Mouse (Mus musculus): Measurements from ENCODE around the gene Naaladl2. TPM values are rescaled to one million over a fixed set of nuclear protein-coding genes. Genes with fewer than 3 reads are reported as not detected.
"Not testable (repeated sequence)": the region's sequence is repeated elsewhere in the genome, so short reads cannot be mapped to it uniquely, and the experiment has no call there.

The Naaladl2 gene
- polyA plus RNA-seq, 1 experiment from 2014 or later, result 2.0 TPM

DNA sequence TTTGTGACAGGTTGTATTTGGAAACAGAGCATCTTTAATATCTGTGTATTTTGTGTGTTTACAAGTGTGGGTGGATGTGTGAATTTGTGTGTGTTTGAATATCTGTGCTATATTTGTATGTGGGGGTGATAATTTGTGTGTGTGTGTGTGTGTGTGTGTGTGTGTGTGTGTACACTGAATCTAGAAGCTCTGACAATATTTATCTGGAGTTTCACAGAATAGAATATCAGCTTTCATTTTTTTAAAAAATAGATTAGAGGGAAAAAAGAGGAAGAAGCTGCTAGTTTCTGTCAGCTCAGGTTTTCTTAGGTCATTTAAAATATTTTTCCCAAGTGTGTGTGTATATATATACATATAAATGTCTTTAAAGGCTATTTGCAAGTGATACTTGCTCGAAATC is 68.3 kb downstream of the Naaladl2 start:
- WGBS, result 84% methylated on average over 1 of the region's 1 CpGs
- Histone ChIP-seq H3K4me2 (replicated peaks) (no peak overlapping the region), H3K4me1 (no peaks in the 10 kb centered on the region), H3K27me3 (no peaks in the 10 kb centered on the region), H3K9me3 (no peaks in the 10 kb centered on the region), H3K36me3 (no peaks in the 10 kb centered on the region), H3K27ac (no peak overlapping the region), H3K4me3 (no peak overlapping the region), H3K9ac (no peak overlapping the region)
- no peak for ATAC-seq (ENCODE audit: low FRiP score, low read depth)

DNA sequence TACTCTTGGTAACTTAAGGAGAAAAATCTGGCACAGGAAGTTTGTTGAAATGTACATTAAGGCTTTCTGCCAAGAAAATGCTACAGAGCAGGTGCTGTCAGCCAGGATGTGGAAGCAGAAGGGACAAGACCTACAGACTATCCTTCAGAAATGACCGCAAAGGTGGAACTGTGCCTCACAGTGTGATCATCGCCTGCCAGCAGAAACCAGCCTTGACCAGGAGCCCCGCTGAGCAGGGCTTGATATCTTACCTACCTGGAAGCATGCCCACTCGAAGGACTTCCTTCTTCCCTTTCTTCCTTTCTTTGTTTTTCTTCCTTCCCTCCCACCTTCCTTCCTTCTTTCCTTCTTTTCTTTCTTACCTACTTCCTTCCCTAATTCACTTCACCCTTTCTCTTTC is 69.8 kb downstream of the Naaladl2 start:
- Histone ChIP-seq H3K4me3 (no peak overlapping the region), H3K4me2 (replicated peaks) (no peak overlapping the region), H3K4me1 (no peaks in the 10 kb centered on the region), H3K27me3 (no peaks in the 10 kb centered on the region), H3K9ac (no peak overlapping the region), H3K36me3 (no peaks in the 10 kb centered on the region), H3K9me3 (no peaks in the 10 kb centered on the region), H3K27ac (no peak overlapping the region)
- WGBS, result 70% methylated on average over 4 of the region's 4 CpGs
- ATAC-seq (ENCODE audit: low FRiP score, low read depth), result no peak

DNA sequence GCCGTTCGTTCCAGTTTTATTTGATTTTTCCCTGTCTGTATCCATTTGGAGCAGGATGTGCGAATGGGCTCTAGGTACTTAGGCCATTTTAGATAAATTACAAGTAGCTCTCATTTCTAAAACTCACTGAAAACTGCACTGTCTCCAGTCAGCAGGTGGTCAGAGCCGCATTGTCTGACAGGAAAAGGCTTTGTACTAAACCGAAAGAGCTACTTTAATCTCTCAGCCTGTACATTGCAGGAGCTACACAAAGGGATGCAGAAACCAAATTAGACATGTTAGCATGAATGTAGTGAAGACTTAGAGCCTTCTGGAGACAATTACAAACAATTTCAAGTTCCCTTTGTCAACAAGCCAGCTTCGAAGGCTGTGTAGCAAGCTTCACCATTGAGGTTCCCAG is 70.2 kb downstream of the Naaladl2 start:
- Histone ChIP-seq H3K4me3 (no peak overlapping the region), H3K36me3 (no peaks in the 10 kb centered on the region), H3K9ac (no peak overlapping the region), H3K27ac (no peak overlapping the region), H3K27me3 (no peaks in the 10 kb centered on the region), H3K9me3 (no peaks in the 10 kb centered on the region), H3K4me1 (no peaks in the 10 kb centered on the region), H3K4me2 (replicated peaks) (no peak overlapping the region)
- WGBS, result 42% methylated on average over 6 of the region's 6 CpGs
- no peak for ATAC-seq (ENCODE audit: low FRiP score, low read depth)

DNA sequence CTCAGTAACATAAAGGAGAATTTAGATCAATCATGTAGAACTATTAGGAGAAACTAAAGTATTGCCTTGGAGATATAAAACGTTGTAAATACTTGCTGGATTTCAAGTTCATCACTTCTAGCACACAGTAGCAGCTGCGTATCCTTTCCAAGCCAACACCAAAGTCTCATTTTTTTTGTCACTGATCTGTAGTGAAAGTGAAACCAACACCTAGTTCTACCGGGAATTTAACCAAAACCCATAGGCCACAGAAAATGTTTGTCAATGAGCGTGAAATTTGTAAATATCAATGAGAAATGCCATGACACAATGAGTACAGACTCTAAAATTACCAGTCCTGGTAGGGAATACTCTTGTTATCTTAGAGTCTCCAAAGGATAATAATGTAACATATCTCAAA is 80.8 kb downstream of the Naaladl2 start:
- no peak overlapping the region for H3K9ac ChIP-seq
- H3K4me2 ChIP-seq (replicated peaks), result no peak overlapping the region
- H3K9me3 ChIP-seq, result no peaks in the 10 kb centered on the region
- no peaks in the 10 kb centered on the region for H3K4me1 ChIP-seq
- no peaks in the 10 kb centered on the region for H3K36me3 ChIP-seq
- H3K27me3 ChIP-seq, result no peaks in the 10 kb centered on the region
- no peak overlapping the region for H3K27ac ChIP-seq
- ATAC-seq (ENCODE audit: low FRiP score, low read depth), result no peak
- no peak overlapping the region for H3K4me3 ChIP-seq
- 81% methylated on average over 4 of the region's 4 CpGs for WGBS

DNA sequence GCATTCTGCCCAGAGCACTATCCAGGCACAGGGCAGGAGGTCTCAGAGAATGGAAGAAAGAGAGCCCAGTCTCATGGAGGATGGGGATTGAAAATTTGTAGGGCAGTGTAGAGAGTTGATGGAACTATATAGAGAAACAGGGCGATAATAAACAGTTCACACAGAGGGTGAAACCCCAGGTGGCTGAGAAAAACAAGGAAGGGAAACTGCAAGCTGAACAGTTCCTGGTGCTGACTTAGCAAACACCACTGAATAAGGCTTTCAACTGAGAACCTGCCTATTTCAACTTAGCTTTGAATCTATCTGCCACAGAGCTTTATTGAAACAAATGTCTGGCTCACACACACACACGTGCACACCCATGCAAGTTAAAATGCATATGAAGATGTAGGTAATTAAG is 91.1 kb downstream of the Naaladl2 start:
- Histone ChIP-seq H3K9me3 (no peaks in the 10 kb centered on the region), H3K27me3 (no peaks in the 10 kb centered on the region), H3K36me3 (no peaks in the 10 kb centered on the region), H3K27ac (no peak overlapping the region), H3K4me3 (no peak overlapping the region), H3K4me1 (no peaks in the 10 kb centered on the region), H3K9ac (no peak overlapping the region), H3K4me2 (replicated peaks) (no peak overlapping the region)
- no peak for ATAC-seq (ENCODE audit: low FRiP score, low read depth)
- 28% methylated on average over 2 of the region's 2 CpGs for WGBS

DNA sequence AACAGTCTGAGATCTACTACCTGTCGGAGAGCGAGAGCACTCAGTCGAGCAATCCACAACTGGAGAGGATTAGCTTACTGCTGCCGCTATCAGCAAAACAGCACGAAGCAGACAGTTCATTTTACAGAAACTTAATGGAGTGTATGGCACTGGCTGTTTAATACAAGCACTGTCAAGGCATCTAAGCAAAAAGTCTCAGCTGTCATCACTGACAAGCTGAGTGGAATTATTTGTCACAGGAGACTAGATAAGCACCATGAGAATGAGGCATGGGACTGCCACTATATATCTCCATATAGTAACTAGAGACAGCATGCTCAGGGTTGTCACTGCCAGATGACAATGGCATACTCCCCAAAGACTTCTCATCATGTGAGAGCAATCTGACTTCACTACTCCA is 124.1 kb downstream of the Naaladl2 start:
- no peaks in the 10 kb centered on the region for H3K9me3 ChIP-seq
- 74% methylated on average over 5 of the region's 5 CpGs for WGBS
- no peak overlapping the region for H3K4me2 ChIP-seq (replicated peaks)
- H3K27ac ChIP-seq, result no peak overlapping the region
- H3K4me3 ChIP-seq, result no peak overlapping the region
- H3K27me3 ChIP-seq, result no peaks in the 10 kb centered on the region
- no peaks in the 10 kb centered on the region for H3K36me3 ChIP-seq
- ATAC-seq (ENCODE audit: low FRiP score, low read depth), result no peak
- H3K4me1 ChIP-seq, result no peaks in the 10 kb centered on the region
- no peak overlapping the region for H3K9ac ChIP-seq

DNA sequence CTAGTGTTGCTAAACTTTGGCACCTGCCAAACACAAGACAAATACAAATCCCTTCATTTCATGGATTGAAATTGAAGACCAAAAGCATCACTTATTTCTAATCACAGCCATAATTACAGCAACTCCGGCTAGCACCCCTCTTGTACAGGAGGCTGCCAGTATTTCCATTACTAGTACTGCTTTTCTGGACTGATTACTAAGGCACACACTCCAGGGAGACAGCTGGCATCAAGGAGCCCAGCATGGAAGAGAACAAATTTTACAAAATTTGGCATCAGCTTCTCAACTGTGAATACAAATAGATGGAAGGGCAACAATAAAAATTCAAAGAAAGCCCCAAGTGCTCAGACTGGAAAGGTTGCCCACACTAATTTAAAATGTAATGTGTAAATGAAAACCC is 133.3 kb downstream of the Naaladl2 start:
- Histone ChIP-seq H3K9ac (no peak overlapping the region), H3K27me3 (no peaks in the 10 kb centered on the region), H3K9me3 (no peaks in the 10 kb centered on the region), H3K27ac (no peak overlapping the region), H3K36me3 (no peaks in the 10 kb centered on the region), H3K4me2 (replicated peaks) (no peak overlapping the region), H3K4me3 (no peak overlapping the region), H3K4me1 (no peaks in the 10 kb centered on the region)
- WGBS, result 82% methylated on average over 1 of the region's 1 CpGs
- ATAC-seq (ENCODE audit: low FRiP score, low read depth), result no peak

DNA sequence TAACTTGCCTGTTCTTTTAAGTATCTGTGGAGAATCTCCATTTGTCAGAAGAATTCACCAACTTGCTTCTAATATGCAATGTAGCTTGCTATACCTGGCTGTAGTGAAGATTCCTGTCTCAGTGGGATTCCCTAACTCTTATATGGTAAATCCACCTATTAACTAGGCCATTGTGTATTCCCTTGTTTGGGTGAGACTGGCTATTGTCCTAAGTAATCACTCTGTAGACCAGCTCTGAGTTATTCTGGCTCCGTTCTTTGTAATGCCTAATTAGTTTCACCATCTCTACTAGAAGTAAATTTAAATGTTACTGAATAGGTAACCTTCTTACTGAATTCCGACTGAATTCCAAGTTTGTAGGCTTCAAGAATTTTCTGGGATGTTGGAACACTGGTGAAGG is 137.3 kb downstream of the Naaladl2 start:
- H3K4me2 ChIP-seq (replicated peaks); H3K4me1 ChIP-seq; H3K9ac ChIP-seq; H3K27me3 ChIP-seq; H3K9me3 ChIP-seq; H3K27ac ChIP-seq; H3K4me3 ChIP-seq; ATAC-seq (ENCODE audit: low FRiP score, low read depth); H3K36me3 ChIP-seq: not testable (repeated sequence)
- 60% methylated on average over 2 of the region's 2 CpGs for WGBS

DNA sequence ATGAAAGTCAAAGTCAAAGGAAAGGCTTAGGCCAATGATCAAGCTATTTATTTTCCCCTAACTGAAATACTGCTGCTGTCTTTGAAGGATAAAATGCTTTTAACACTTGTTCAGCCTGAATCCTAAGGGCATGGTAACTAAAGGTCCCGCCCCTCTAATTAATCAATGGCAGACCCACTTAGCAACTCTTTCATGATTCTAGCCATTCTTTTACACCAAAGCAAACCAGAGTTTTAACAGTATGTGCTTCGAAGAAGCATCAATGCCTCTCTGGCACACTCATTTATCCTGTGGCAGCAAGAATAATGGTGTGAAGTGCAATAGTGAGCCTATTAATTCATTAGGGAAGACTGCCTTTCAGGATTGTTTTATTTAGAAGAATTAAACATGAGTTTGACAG is 151.5 kb downstream of the Naaladl2 start:
- Histone ChIP-seq H3K4me1 (no peaks in the 10 kb centered on the region), H3K27me3 (no peaks in the 10 kb centered on the region), H3K4me3 (no peak overlapping the region), H3K4me2 (replicated peaks) (no peak overlapping the region), H3K9me3 (no peaks in the 10 kb centered on the region), H3K9ac (no peak overlapping the region), H3K36me3 (no peaks in the 10 kb centered on the region), H3K27ac (no peak overlapping the region)
- 36% methylated on average over 2 of the region's 2 CpGs for WGBS
- ATAC-seq (ENCODE audit: low FRiP score, low read depth), result no peak

DNA sequence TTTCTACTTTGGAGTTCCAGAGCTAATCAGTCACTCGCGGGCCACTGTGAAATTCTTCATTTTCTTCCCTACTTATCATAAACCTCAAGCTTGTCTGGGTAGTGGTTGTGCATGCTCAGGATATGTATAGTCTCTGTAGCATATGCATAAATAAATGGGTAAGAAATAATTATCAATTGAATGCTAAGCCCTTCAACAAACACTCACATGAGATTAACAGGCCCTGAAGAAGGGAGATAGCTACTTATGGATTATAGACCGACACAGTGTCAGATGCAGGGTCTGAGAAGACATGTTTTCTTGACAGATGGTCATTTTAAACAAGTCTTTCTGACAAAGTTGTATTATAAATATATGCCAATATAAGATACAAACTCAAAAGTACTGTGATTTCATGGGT is 152.0 kb downstream of the Naaladl2 start:
- H3K9ac ChIP-seq, result no peak overlapping the region
- H3K9me3 ChIP-seq, result no peaks in the 10 kb centered on the region
- H3K4me2 ChIP-seq (replicated peaks), result no peak overlapping the region
- no peaks in the 10 kb centered on the region for H3K4me1 ChIP-seq
- no peak overlapping the region for H3K4me3 ChIP-seq
- H3K27ac ChIP-seq, result no peak overlapping the region
- H3K27me3 ChIP-seq, result no peaks in the 10 kb centered on the region
- no peak for ATAC-seq (ENCODE audit: low FRiP score, low read depth)
- 91% methylated on average over 3 of the region's 3 CpGs for WGBS
- H3K36me3 ChIP-seq, result no peaks in the 10 kb centered on the region

DNA sequence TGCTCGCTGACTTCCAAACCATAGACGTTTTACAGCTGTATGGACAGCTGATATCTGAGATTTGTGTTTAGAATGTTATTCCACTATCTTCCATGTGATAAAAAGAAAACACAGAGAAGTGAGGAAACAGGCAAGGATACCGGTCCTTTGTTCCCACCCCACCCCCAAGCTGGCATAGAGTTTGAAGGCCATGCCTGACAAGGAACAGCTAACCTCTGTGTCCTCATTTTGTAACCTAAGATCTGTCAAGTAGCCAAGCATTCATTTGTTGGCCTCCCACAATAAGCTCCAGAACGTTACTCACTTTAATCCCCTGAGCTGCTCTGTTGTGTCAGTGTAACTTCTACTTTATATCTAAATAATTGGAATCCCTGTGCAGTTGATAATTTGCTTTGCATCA is 161.9 kb downstream of the Naaladl2 start:
- H3K4me3 ChIP-seq, result no peak overlapping the region
- no peaks in the 10 kb centered on the region for H3K9me3 ChIP-seq
- H3K4me1 ChIP-seq, result no peaks in the 10 kb centered on the region
- WGBS, result 71% methylated on average over 4 of the region's 4 CpGs
- ATAC-seq (ENCODE audit: low FRiP score, low read depth), result no peak
- no peaks in the 10 kb centered on the region for H3K27me3 ChIP-seq
- H3K9ac ChIP-seq, result no peak overlapping the region
- H3K4me2 ChIP-seq (replicated peaks), result no peak overlapping the region
- H3K36me3 ChIP-seq, result no peaks in the 10 kb centered on the region
- no peak overlapping the region for H3K27ac ChIP-seq

DNA sequence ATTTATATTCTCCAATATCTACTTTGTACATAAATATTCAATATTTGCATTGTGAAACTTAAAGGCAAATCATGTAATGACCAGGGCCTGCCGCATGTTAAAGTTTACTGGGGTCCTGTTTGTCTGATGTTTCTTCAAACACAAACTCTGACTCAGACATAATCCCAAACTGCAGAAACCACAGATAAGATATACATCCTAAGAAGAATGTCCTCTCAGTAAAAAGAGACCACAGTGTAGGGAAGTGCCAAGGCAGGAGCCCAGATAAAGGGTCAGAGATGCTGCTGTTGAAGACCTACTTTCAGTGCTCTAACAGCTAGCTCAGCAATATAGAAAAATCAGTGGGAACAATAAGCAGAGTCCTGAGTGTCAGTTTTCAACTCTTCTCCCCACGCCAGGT is 201.9 kb downstream of the Naaladl2 start:
- ATAC-seq (ENCODE audit: low FRiP score, low read depth), result no peak
- H3K4me2 ChIP-seq (replicated peaks), result no peak overlapping the region
- no peak overlapping the region for H3K9ac ChIP-seq
- no peaks in the 10 kb centered on the region for H3K27me3 ChIP-seq
- H3K27ac ChIP-seq, result no peak overlapping the region
- H3K9me3 ChIP-seq, result no peaks in the 10 kb centered on the region
- no peak overlapping the region for H3K4me3 ChIP-seq
- 82% methylated on average over 2 of the region's 2 CpGs for WGBS
- H3K4me1 ChIP-seq, result no peaks in the 10 kb centered on the region
- H3K36me3 ChIP-seq, result no peaks in the 10 kb centered on the region

DNA sequence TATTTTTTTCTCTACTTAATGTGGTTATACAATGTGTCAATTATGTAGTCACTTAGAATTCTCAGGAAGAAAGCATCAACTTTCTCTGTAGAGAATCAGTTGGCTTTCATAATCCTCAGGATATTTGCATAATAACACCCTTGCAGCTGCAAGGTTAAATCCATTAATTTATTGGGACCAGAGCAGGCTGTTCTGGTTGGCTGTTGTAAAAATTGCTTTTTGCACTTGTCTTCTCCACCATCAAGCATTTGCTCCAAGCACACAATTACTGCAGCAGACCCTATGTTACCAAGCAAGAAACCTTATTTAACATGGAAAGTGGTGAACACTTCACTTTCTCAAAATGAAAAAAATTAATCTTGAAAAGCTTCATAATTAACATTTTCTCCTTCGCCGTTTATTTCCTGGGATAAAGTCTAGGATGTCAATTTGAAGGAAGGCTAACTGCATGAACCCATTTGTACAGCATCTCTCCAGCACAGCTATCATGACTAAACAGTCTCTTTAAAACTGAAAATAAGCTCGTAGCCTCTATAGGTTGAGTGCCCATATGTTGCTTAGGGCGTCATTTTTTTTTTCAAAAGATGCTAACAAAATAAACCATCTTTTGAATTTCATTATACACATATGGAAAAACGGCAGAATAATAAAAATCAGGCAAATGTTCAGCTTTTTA is 205.4 kb downstream of the Naaladl2 start:
- no peak overlapping the region for H3K4me3 ChIP-seq
- no peaks in the 10 kb centered on the region for H3K27me3 ChIP-seq
- 79% methylated on average over 5 of the region's 5 CpGs for WGBS
- no peaks in the 10 kb centered on the region for H3K9me3 ChIP-seq
- no peak for ATAC-seq (ENCODE audit: low FRiP score, low read depth)
- H3K4me1 ChIP-seq, result no peaks in the 10 kb centered on the region
- no peak overlapping the region for H3K9ac ChIP-seq
- no peak overlapping the region for H3K27ac ChIP-seq
- H3K4me2 ChIP-seq (replicated peaks), result no peak overlapping the region
- no peaks in the 10 kb centered on the region for H3K36me3 ChIP-seq

Measured in limb, embryonic 13.5 days (tissue).